Mouse (Mus musculus) limb, embryonic 11.5 days (tissue): ENCODE results near the gene Sbno1. TPM values are rescaled to one million over a fixed set of nuclear protein-coding genes. Genes with fewer than 3 reads are reported as not detected.

Experiments used
- ATAC-seq: fragments of 200-750 bp; cut with Nextera tagmentation; 2 replicates; pipeline ENCODE4 v1.8.0; 2017; ENCODE audit warnings: low read depth; ENCODE audit not compliant: insufficient number of reproducible peaks, low FRiP score, low TSS enrichment
- DNase-seq: peaks from one replicate; pipeline ENCODE4 v3.0.0-alpha.2; 2015; ENCODE audit warnings: low spot score
- H3K27ac ChIP-seq: fragments of 300-500 bp; sonication (generic); replicated peaks from 2 replicates; pipeline ENCODE4 v1.5.1; 2014; ENCODE audit warnings: low read depth, mild to moderate bottlenecking, low read length
- H3K27me3 ChIP-seq: fragments of 300-500 bp; sonication (generic); 2 replicates; pipeline ENCODE4 v1.6.1; 2014; ENCODE audit warnings: mild to moderate bottlenecking, low read length, mixed read lengths; ENCODE audit not compliant: control insufficient read depth, insufficient read depth
- H3K36me3 ChIP-seq: fragments of 300-500 bp; sonication (generic); 2 replicates; pipeline ENCODE4 v1.6.1; 2014; ENCODE audit warnings: mild to moderate bottlenecking, low read length, moderate library complexity, mixed read lengths; ENCODE audit not compliant: control insufficient read depth, insufficient read depth
- H3K4me1 ChIP-seq: fragments of 300-500 bp; sonication (generic); 2 replicates; pipeline ENCODE4 v1.6.1; 2014; ENCODE audit warnings: low read length, mixed read lengths; ENCODE audit not compliant: control insufficient read depth, insufficient read depth
- H3K4me2 ChIP-seq: fragments of 300-500 bp; sonication (generic); 2 replicates; pipeline ENCODE4 v1.6.1; 2014; ENCODE audit warnings: low read depth, mild to moderate bottlenecking, moderate library complexity; ENCODE audit not compliant: severe bottlenecking
- H3K4me3 ChIP-seq: fragments of 300-500 bp; sonication (generic); 2 replicates; pipeline ENCODE4 v1.5.1; 2014; ENCODE audit warnings: low read depth, low read length
- H3K9ac ChIP-seq: fragments of 300-500 bp; sonication (generic); 2 replicates; pipeline ENCODE4 v1.6.1; 2014; ENCODE audit warnings: mild to moderate bottlenecking, low read length
- H3K9me3 ChIP-seq: fragments of 300-500 bp; sonication (generic); 2 replicates; pipeline ENCODE4 v1.6.1; 2016; ENCODE audit warnings: low read length; ENCODE audit not compliant: control insufficient read depth
- WGBS: fragments of 180-500 bp; shearing (Covaris S2); extraction: QIAGEN DNeasy Blood & Tissue Kit; methylation state at CpG from one replicate; pipeline ENCODE4 v1.1.7; 2014; 5-methylcytosine and 5-hydroxymethylcytosine counted together
- polyA plus RNA-seq: library from polyadenylated mRNA; unstranded; fragments of >200 nt; fragmentation: Nextera tagmentation; extraction: Ambion mirVana; gene quantifications from 2 replicates; pipeline ENCODE4 v1.2.1, GENCODE M21; 2014

The Sbno1 gene
- polyA plus RNA-seq, 1 experiment from 2014 or later, result 85.7 TPM

GRCm38 (mm10) chr5:124438746-124439145 lies 12.9 kb upstream of the Sbno1 start:
- no peak for DNase-seq
- Histone ChIP-seq H3K4me1 (no peaks in the 10 kb centered on the region), H3K27me3 (no peaks in the 10 kb centered on the region), H3K9me3 (no peaks in the 10 kb centered on the region), H3K4me3 (no peak overlapping the region), H3K36me3 (no peaks in the 10 kb centered on the region), H3K27ac (no peak overlapping the region), H3K9ac (no peak overlapping the region), H3K4me2 (peak overlapping the region; percentile 94; the same call in 1 of the 2 replicates)
- ATAC-seq, result no peak
- WGBS, result 74% methylated on average over 5 of the region's 5 CpGs

GRCm38 (mm10) chr5:124438229-124438628 lies 12.4 kb upstream of the Sbno1 start:
- Histone ChIP-seq H3K36me3 (no peaks in the 10 kb centered on the region), H3K4me1 (no peaks in the 10 kb centered on the region), H3K4me3 (no peak overlapping the region), H3K27me3 (no peaks in the 10 kb centered on the region), H3K27ac (no peak overlapping the region), H3K9ac (no peak overlapping the region), H3K9me3 (no peaks in the 10 kb centered on the region), H3K4me2 (no peak overlapping the region; the same call in 1 of the 2 replicates)
- ATAC-seq (no peak), DNase-seq (no peak)
- 94% methylated on average over 5 of the region's 5 CpGs for WGBS

- DNase-seq, result no peak
- WGBS, result 67% methylated on average over 2 of the region's 2 CpGs
Observed at GRCm38 (mm10) chr5:124433048-124433447, 7.2 kb upstream of the Sbno1 start.

DNA sequence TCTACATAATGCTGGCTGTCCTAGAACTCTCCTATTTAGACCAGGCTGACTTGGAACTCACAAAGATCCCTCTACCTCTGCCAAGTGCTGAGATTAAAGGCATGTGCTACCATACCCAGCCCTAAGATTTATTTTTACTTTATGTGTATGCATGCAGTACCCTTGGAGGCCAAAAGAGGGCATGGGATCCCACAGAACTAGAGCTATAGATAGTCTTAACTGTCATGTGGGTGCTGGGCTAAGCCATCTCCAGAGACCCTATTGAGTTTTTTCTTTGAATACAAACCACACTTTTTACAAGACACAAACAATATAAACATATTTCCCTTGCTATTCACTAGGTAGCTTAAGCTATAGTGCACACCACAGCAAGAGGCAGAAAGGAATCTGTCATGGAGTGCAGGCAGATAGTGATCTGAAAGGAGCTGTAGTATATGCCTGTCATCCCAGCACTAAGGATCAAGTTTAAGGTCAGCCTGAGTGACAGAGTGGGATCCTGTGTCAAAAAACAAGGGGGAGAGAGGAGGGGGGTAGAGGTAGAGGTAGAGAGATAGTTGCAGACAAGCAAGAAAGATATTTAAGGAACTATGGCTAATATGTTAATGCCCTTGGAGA lies 6.7 kb upstream of the Sbno1 start:
- Histone ChIP-seq H3K27me3 (no peaks in the 10 kb centered on the region), H3K36me3 (no peaks in the 10 kb centered on the region), H3K4me2 (no peak overlapping the region), H3K9me3 (no peaks in the 10 kb centered on the region), H3K4me1 (no peaks in the 10 kb centered on the region), H3K4me3 (no peak overlapping the region), H3K27ac (no peak overlapping the region), H3K9ac (no peak overlapping the region)
- 0 out of 2 replicates have a peak, but pooled peaks have one; percentile 65 for ATAC-seq
- DNase-seq, result peak; percentile 57

More at GRCm38 (mm10) chr5:124433048-124433447, 7.2 kb upstream of the Sbno1 start:
- Histone ChIP-seq H3K27ac (no peak overlapping the region), H3K4me1 (no peaks in the 10 kb centered on the region), H3K9ac (0 out of 2 replicates have a peak overlapping the region, but pooled peaks have one; percentile 4), H3K4me3 (no peak overlapping the region), H3K36me3 (no peaks in the 10 kb centered on the region), H3K9me3 (no peaks in the 10 kb centered on the region), H3K4me2 (no peak overlapping the region), H3K27me3 (no peaks in the 10 kb centered on the region)
- ATAC-seq, result peak; percentile 42; the same call in 1 of the 2 replicates

DNA sequence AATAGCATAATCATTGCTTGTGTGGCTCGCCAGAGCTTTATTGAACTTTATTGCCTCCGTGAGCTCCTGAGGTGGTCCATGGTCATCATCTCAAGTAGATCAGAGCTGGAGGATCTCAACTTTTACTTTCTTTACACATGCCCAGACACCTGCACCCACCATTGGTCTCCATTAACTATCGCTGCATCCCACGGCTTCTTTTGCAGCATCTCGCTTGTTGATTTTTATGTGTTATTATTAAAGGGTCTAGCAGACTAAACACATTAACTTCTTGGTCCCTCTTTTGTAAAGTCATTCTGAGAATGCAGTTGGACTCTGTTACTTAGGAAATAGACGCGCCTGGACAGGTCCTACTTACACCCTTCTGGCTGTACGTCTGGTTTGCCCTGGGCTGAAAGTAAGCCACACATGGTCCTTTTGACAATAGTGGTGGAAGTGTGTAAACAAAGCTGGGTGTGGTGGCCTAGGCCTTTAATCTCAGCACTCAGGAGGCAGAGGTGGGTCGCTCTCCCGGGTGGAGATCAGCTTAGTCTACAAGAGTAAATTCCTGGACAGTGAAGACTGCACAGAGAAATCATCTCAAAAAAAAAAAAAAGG lies 772 bp upstream of the Sbno1 start:
- 0 out of 2 replicates have a peak, but pooled peaks cover 2% of the 10 kb centered on the region for H3K4me1 ChIP-seq
- H3K4me2 ChIP-seq, result no peak overlapping the region
- no peak for ATAC-seq
- H3K36me3 ChIP-seq, result no peaks in the 10 kb centered on the region
- H3K9ac ChIP-seq, result no peak overlapping the region
- no peak overlapping the region for H3K27ac ChIP-seq
- DNase-seq, result no peak
- no peaks in the 10 kb centered on the region for H3K27me3 ChIP-seq
- WGBS, result 89% methylated on average over 10 of the region's 10 CpGs
- H3K9me3 ChIP-seq, result no peaks in the 10 kb centered on the region
- H3K4me3 ChIP-seq, result 0 out of 2 replicates have a peak overlapping the region, but pooled peaks have one; percentile 98

DNA sequence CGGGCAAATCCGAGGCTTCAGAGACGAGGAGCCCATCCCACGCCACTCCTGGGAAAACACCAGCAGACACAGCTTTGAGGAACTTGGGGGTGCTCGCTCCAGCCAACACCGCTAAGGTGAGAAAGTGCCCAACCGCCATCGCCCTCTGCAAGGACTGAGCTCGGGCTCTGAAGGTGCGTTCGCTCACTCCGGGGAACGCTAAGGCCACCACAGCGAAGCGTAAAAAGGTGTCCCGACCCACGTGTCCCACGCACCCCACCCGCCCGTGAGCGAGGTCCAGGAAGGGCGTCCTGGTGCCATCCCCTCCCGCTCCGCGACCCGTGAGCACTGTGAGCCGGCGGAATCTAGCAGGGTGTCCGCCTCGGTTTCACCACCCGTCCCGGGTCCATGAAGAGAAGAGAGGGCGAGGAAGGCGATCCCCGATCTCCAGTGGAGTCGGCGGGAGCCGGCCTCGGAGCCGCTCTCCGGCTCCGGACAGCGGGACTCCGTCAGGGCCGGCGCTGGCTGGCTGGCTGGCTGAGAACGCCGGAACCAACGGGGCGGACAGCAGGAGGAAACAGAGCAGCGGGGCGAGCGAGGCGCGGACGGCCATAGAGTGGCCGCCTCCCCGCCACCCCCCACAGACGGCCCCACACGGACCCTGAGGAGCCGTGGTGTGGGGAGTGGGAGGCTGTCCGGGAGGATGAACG lies 934 bp downstream of the Sbno1 start:
- peak overlapping the region; percentile 98 for H3K4me3 ChIP-seq
- H3K9me3 ChIP-seq, result no peaks in the 10 kb centered on the region
- peak overlapping the region; percentile 92 for H3K9ac ChIP-seq
- H3K36me3 ChIP-seq, result no peaks in the 10 kb centered on the region
- no peak overlapping the region; the same call in 1 of the 2 replicates for H3K27ac ChIP-seq
- peak overlapping the region; percentile 91 for H3K4me2 ChIP-seq
- DNase-seq, result peak; percentile 41
- H3K27me3 ChIP-seq, result no peaks in the 10 kb centered on the region
- ATAC-seq, result peak; percentile 58
- 0 out of 2 replicates have a peak, but pooled peaks cover 2% of the 10 kb centered on the region for H3K4me1 ChIP-seq
- under 1% methylated on average over 63 of the region's 63 CpGs for WGBS

DNA sequence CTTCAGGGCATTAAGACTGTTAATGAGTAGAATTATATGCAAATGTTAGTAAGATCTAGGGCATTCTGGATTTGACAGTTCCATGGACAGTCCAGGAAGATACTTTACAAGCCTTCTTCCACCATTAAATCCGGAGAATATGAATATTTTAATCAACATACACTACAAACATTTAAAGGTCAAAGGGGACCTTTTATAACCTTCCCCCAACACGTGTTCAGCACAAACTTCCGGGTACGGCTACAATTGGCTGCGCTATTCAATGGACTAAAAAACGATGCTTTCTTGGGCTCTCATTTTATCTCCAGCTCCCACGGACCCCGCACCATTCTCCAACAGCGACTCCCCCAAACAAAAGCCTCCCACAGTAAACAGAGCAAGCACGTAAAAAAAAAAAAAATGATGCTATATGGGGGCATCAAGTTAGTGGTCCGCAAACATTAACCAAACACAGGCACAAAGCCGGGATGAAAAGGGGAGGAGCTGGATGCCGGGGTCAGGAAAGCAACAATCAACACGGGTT lies 1.5 kb downstream of the Sbno1 start:
- H3K27me3 ChIP-seq, result no peaks in the 10 kb centered on the region
- H3K9ac ChIP-seq, result peak overlapping the region; percentile 92
- H3K4me1 ChIP-seq, result 0 out of 2 replicates have a peak, but pooled peaks cover 2% of the 10 kb centered on the region
- no peaks in the 10 kb centered on the region for H3K9me3 ChIP-seq
- H3K4me3 ChIP-seq, result peak overlapping the region; percentile 98
- peak overlapping the region; percentile 91 for H3K4me2 ChIP-seq
- ATAC-seq (no peak), DNase-seq (no peak)
- WGBS, result 3% methylated on average over 14 of the region's 14 CpGs
- no peaks in the 10 kb centered on the region for H3K36me3 ChIP-seq
- H3K27ac ChIP-seq, result no peak overlapping the region

DNA sequence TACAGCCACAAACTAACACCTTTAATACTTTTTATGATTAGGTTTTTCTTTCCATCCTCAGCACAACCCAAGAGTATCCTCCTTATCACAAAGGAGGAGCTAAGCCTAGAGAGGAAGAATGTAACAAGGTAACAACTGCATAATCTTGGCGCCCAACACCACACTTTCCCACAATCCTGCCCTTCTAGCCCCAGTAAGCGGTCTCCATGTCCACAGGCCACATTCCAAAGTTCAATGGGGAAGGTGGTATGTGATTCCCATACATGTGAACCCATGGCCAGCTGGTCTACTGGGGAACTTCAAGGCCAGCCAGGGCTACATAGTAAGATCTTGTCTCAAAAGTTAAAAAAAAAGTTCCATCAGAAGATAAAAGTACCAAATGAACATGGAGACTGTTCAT lies 4.0 kb downstream of the Sbno1 start:
- Histone ChIP-seq H3K27ac (no peak overlapping the region), H3K27me3 (no peaks in the 10 kb centered on the region), H3K9me3 (no peaks in the 10 kb centered on the region), H3K4me3 (no peak overlapping the region), H3K4me2 (no peak overlapping the region), H3K4me1 (0 out of 2 replicates have a peak, but pooled peaks cover 2% of the 10 kb centered on the region), H3K9ac (no peak overlapping the region), H3K36me3 (no peaks in the 10 kb centered on the region)
- DNase-seq (no peak), ATAC-seq (no peak)
- 89% methylated on average over 2 of the region's 2 CpGs for WGBS
